In the genomic region with DNA sequence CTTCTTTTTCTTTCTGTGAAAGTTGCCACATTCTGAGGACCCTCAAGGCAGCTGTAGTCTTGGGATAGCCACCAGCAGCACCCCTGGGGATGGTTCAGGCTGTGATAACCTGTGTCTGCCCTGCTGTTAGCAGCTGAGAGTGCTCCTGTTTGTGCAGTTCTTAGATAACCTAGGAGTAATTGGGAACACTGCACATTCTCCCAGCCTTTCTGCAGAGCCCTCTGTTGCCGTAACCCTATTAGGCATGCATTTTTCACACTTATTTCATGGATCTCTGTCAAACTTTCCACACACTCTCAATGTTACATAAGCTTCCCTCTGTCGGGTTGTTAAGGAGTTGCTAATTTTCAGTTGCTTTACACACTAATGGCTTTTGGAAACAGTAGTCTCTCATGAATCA, we compare ENCODE assay signal across 16 mouse cellular contexts. TPM values are rescaled to one million over a fixed set of nuclear protein-coding genes. Genes with fewer than 3 reads are reported as not detected.
A peak's percentile ranks its signal among the peaks of the same experiment; 100 is the strongest.
DNase-seq lines count a peak whose midpoint lies in the region; ATAC-seq lines count a peak whose summit lies in the region.
"Had no signal": no experiment of that assay in that cellular context is flagged by ENCODE, and none has a peak within 500 bp of the region (broad histone marks: within the 10 kb centered on the region; RNA-seq: fewer than 3 reads in every experiment).

No protein-coding gene starts in this region.

- H3K9me3 ChIP-seq in midbrain, embryonic 11.5 days (ENCODE audit: control insufficient read depth, low read length) = no peaks in the 10 kb centered on the region

- no peaks in the 10 kb centered on the region for H3K36me3 ChIP-seq in midbrain, embryonic 11.5 days (ENCODE audit: control insufficient read depth, insufficient read depth, low read length)

- no peak overlapping the region for H3K9ac ChIP-seq in midbrain, embryonic 11.5 days (ENCODE audit: low read length)
- H3K9ac ChIP-seq: lung, embryonic 14.5 days had no signal

- ATAC-seq in midbrain, embryonic 11.5 days (ENCODE audit: low FRiP score) = 0 out of 2 replicates have a peak, but pooled peaks have one; percentile 40
- ATAC-seq in granulocyte monocyte progenitor cell, adult 5-6 weeks (replicated peaks; ENCODE audit: poor library complexity, severe bottlenecking) = no peak
- ATAC-seq: intestine, postnatal 0 days had no signal

- peak; percentile 13 to 37 for DNase-seq in frontal cortex, adult 2 months (ENCODE audit: extremely low spot score in 1 of 2, low spot score in 1 of 2)
- DNase-seq in frontal cortex, postnatal 10 days (ENCODE audit: low spot score in 2 of 2) = no peak
- DNase-seq in layer of hippocampus, adult 11-12 months (ENCODE audit: low spot score) = peak; percentile 32
- no peak for DNase-seq in layer of hippocampus, postnatal 10 days (ENCODE audit: low spot score in 2 of 2)
- DNase-seq in brain, adult 2 months (ENCODE audit: low read depth, low spot score) = peak; percentile 61
- DNase-seq in midbrain, embryonic 11.5 days (ENCODE audit: low spot score, missing footprints) = no peak
- no peak for DNase-seq in cerebellum, postnatal 4 days (ENCODE audit: low spot score in 2 of 2)
- DNase-seq: cerebellum, postnatal 36 days; gastrocnemius, postnatal 14 days; lung, embryonic 14.5 days; spleen, adult 18-20 months had no signal

- H3K4me3 ChIP-seq in midbrain, embryonic 11.5 days (ENCODE audit: low read depth, low read length) = no peak overlapping the region
- H3K4me3 ChIP-seq: erythroblast, embryonic 14.5 days had no signal

- no peaks in the 10 kb centered on the region for H3K27me3 ChIP-seq in midbrain, embryonic 11.5 days (ENCODE audit: control insufficient read depth, insufficient read depth, low read length)

- H3K4me1 ChIP-seq in midbrain, embryonic 11.5 days (ENCODE audit: control insufficient read depth, insufficient read depth, low read length) = no peaks in the 10 kb centered on the region; the same call in 1 of the 2 replicates

- WGBS in midbrain, embryonic 11.5 days = 44% methylated on average over 2 of the region's 2 CpGs

- no peak overlapping the region for H3K27ac ChIP-seq in midbrain, embryonic 11.5 days (ENCODE audit: low read depth, low read length)

- H3K4me2 ChIP-seq in midbrain, embryonic 11.5 days = no peak overlapping the region
- H3K4me2 ChIP-seq: lung, embryonic 14.5 days had no signal

RNA-seq across cellular contexts. Expression of gene Sema5a, which starts 34.0 kb away (rescaled TPM):
- polyA plus RNA-seq in frontal cortex, adult 2 months (2012; rRNA removed) = 10.4 and 10.5 TPM in 2 replicates
- 10 to 100 TPM; 77.2 to 82.2 TPM for total RNA-seq in layer of hippocampus, postnatal 10 days (2021)
- polyA plus RNA-seq in midbrain, embryonic 11.5 days (2014; fragmentation: Nextera tagmentation; extraction: Ambion mirVana) = 3.4 and 3.5 TPM in 2 replicates
- not detected in 2 replicates for total RNA-seq in granulocyte monocyte progenitor cell, adult 5-6 weeks (2014; fragmentation: Nextera tagmentation)
- not detected in 2 replicates for total RNA-seq in granulocyte monocyte progenitor cell, adult 5-6 weeks (2017)
- total RNA-seq: hematopoietic stem cell, adult 5-6 weeks; megakaryocyte progenitor cell, adult 5-6 weeks had no signal
- polyA plus RNA-seq: erythroblast, embryonic 14.5 days had no signal

Comparison
In these comparisons a context has a peak if more than half of its experiments do, and no peak if none do; other contexts are left out.
1. DNase-seq: peak in frontal cortex, adult 2 months (2 of 2), layer of hippocampus, adult 11-12 months (single experiment) and brain, adult 2 months (single experiment); none in frontal cortex, postnatal 10 days (0 of 2), layer of hippocampus, postnatal 10 days (0 of 2), midbrain, embryonic 11.5 days (single experiment) and cerebellum, postnatal 4 days (0 of 2).
2. RNA of gene Sema5a, which starts 34.0 kb away (total RNA-seq): 77.2 to 82.2 TPM in layer of hippocampus, postnatal 10 days; not detected in granulocyte monocyte progenitor cell, adult 5-6 weeks; every median in the first group is over 10 times any median in the second.